Mouse (Mus musculus): ENCODE data around the gene Papln.

The Papln gene

DNA sequence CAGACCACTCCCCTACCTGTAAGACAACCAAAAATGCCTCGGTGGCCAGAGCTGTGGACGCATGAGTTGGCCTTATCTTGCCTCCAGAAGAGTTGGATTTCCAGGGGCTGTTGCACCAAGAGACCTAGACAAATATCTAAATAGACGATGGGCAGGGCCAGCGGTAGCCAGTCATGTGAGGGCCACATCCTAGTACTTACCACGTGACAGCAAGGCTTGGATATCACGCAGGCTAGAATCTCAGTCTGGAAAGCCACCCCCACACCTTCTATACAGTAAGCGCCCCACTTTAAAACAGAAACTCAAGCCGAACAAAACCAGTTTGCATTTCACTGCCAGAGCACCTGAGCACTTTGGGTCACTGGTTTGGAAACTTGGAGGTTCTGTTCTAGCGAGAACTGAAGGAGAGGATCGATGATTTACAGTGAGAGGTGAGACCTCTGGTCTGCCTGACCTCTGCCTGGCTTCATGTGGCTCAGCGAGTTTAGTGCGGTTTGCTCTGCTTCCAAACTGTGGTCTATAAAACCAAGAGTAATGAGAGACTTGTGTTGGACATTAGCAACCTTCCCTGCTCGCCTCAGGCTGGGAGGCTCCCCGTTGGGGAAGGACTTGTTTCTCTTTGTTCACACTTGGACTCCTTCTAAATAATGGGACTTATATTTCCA, 4.9 kb downstream of the Papln start:
- no peak for DNase-seq

- DNase-seq: peak; percentile 65
Measured at GRCm38 (mm10) chr12:83770418-83771256, 7.2 kb downstream of the Papln start.

DNA sequence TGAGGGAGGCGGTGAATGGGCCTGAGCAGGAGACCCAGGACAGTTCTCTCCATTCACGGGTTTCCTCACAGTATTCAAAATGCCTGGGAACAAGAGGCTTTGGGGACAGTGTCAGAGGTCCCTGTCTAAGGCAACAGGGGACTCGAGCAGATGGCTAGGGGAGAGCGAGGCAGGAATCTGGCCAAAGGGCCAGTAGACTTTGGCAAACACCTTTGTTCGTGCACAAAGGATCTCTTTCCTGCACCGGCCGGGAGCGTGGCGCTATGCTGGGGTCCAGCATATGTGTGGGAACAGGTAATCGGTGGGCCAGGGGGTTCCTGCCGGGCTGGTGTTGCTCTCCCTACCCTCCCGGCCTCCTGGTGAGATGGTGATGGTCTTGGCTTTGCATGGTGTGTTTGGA, 12.2 kb downstream of the Papln start:
- no peak for DNase-seq

DNA sequence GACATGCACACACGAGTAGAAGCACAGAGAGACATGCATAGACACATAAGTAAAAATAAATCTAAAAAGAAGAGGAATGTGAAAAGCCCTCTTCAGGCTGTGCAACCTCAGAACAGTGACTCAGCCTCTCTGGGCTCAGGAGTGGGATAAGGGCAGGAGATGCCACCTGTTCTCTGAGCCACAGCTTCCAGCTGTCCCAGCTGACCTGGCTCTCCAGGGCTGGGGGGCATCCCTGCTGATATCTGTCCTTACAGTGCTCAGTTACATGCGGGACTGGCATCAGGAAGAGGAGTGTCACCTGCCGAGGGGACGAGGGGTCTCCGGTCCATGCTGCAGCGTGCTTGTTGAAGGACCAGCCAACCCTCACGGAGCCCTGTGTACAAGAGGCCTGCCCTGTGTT, 13.3 kb downstream of the Papln start:
- no peak for DNase-seq

DNA sequence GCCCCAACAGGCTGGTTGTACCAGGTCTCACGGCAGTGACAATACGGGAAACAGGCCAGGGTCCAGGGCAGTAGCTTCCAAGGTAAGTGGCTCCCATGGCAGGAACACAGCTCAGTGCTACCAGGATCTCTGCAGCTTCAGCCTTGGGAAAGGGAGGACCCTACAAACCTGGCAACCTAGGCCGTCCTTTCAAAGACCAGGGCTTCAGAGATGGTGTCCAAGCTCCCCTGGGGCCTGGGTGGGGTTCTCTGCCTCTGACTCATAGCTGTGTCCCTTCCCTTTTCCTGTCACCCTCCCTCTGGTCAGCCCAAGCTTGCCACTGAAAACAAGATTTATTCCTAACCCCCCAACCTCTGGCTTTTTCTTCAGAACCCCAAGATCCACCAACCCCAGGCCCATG, 16.7 kb downstream of the Papln start:
- no peak for DNase-seq

DNA sequence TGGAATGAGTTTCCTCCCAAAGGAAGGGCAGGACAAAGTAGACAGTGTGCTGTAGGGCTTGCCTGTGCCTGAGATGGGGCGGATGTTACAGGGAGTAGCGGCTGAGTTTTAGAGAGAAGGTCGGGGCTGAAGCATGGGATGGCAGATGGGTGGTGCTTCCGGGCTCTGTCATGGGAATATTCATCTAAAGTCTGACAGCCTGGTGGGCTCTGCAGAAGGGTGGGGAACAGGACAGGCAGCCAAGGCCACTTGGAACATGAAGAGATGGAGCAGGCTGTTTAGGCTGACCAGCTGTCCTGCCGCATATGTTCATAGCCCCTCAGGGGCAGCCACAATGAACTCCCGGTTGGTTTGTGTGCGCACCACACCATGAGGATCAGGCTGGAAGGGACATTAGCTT, 17.8 kb downstream of the Papln start:
- no peak for DNase-seq

DNA sequence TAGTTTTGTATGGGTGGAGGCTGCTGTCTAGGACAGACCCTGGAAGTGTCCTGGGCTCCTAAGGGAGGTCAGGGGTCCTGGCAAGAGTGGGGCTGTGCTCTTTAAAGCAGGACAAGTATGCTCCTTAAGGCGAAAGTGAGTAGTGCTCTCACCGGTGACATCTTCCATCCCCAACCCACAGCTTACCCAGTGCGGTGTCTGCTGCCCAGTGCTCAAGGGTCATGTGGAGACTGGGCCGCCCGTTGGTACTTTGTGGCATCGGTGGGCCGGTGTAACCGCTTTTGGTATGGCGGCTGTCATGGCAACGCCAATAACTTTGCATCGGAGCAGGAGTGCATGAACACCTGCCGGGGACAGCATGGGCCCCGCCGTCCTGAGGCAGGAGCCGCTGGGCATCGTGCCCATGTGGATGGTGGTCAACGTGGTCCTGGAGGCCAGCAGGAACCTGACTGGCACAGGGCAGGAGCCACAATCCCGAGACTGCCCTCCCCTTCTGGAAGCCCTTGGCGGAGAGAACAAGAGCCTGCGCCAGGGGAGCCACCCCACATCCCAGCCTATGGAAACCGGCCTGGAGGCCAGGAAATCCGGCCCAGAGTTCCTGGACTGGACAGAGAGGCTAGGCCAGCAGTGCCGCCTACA, 18.3 kb downstream of the Papln start:
- DNase-seq: no peak

GRCm38 (mm10) chr12:83782669-83783068, 19.2 kb downstream of the Papln start:
- DNase-seq: no peak

DNA sequence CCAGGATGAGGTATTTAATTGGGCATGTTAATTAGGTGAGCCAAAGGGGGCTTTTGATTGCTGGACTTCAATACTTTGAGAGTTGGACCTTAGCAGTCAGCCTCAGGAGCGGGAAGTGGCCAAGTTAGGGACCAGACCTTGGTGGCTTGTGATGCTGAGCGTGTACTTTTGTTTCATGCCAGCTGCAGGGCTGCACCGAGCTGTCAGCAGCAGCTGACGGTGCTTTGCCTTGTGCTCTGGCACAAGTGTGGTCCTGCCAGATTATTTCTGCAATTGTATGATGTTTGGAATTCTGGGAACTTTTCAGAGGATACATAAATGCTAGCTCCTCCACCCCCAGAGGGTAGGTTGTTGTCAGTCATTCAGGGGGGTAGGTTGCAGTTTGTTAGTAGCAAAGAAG, 21.9 kb downstream of the Papln start:
- DNase-seq: no peak

- DNase-seq: no peak
Measured at GRCm38 (mm10) chr12:83789051-83789780, 25.8 kb downstream of the Papln start.

DNA sequence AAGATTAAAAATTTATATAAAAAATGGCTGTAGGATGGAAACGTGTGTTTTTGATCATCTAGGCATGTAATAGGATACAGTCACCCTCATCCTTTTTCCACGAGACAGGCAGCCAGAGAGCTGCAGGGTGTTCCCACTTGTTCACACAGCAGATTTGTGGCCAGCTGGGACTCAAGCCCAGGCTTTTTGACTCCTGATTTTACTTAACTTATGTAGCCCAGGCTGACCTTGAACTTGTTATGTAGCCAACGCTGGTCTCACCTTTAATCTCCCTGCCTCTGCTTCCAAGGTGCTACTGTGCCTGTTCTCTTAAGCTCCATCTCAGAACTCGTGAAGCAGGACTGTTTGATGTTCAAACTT, 26.3 kb downstream of the Papln start:
- DNase-seq: no peak

DNA sequence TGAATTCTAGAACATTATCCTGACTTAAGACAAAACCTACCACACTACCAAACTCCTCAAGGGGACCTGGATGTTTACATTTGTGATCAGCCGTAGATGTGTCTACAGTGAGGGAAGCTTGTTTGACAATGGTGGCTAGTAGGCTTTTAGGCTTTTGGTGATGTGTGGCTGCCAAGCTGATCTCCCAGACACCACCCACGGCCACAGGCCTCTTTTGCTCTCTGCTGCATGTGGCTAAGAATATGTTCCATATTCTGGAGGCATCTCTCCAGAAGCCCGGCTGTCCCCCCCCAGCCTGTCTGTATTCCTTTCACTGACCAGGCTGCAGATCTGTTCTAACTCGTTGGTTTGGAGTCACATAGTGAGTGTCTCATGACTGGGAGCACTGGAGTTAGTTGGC, 27.3 kb downstream of the Papln start:
- no peak for DNase-seq

GRCm38 (mm10) chr12:83791737-83792136, 28.3 kb downstream of the Papln start:
- no peak for DNase-seq

DNA sequence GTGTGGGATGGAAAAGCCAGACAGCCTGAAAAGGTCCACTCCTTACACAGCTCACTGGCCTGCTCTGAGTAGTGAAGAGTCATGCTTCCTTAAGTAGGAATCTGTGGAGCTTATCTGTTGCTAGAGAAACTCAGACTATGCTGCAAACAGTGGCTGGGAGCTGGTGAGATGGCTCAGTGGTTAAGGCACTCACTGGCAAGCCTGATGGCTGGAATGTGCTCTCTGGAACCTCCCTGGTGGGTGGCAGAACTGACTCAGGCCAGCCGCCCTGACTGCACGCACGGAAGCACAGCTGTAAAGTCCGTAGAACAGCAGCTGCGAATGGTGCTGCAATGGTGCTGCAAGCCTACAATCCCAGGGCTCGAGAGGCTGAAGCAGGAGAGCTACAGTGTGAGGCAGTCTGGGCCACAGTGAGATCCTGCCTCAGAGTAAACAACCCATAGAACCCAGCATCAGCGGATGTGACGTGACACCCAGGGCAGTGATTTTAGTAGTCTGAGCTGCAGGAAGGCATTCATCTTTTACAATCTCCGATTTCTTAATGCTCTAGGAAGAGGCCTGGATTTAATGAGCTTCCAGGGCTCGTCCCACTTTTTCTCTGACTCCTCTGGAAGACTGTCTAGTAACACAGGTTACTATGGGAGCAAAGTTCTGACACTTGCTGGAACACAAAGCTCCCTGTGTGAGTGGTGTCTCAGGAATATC, 29.4 kb downstream of the Papln start:
- no peak for DNase-seq

GRCm38 (mm10) chr12:83795051-83795450, 31.6 kb downstream of the Papln start:
- DNase-seq: no peak

DNA sequence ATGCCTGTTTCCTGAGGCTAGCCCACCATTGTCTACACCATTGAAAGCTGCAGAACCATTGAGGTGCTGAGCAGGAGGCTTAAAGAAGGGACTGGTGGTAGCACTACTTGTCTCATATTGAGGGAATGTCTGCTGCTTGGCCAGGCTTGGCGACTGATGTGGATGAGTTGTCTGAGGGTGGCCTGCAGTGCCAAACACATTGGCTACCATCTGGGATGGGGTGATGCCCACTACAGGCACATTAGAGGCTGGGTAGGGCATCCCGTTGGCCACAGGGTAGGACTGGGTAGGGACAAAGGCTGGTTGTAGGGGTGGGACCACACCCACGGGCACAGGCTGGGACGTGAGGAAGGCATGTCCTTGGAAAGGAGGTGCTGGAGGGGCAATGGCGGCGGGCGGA, 32.2 kb downstream of the Papln start:
- no peak for DNase-seq

GRCm38 (mm10) chr12:83798313-83798712, 34.9 kb downstream of the Papln start:
- no peak for DNase-seq

- no peak for DNase-seq
Measured at GRCm38 (mm10) chr12:83800943-83801342, 37.5 kb downstream of the Papln start.

GRCm38 (mm10) chr12:83803641-83804040, 40.2 kb downstream of the Papln start:
- DNase-seq: no peak

GRCm38 (mm10) chr12:83811901-83812300, 48.5 kb downstream of the Papln start:
- DNase-seq: no peak

DNA sequence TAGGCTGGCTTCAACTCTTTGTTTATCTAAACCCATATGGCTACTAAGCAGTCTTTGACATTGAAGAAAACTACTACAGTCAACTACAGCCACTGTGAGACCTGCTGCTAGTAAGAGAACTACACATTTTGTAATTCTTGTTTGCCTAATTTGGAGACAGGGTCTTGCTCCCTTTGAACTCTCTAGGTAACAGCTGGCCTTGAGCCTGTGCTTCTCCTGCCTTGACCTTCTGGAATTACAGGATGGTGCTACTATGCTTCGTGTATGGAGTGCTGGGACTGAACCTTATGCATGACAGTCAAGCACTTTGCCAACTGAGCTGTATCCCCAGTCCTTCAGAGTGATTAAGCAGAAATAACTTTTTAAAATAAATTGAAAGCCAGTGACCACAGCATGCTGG, 53.2 kb downstream of the Papln start:
- no peak for DNase-seq

DNA sequence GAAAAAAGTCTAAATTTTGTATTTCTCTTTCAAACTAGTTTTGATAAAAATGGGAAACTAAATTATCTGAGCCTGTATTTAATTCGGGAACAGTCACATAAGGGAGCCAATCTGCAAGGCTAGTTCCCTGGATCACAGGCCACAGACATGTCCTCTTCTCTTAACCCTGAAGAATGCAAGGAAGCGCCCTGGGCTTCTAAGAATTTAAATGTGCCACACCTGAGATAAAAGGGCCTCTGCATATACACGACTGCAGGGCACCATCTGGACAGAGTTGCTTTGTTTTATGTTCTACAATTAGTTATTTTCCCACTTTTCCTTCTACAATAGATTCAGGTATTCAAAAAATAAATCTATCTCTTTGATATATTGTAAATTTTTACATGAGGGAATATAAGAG, 67.0 kb downstream of the Papln start:
- DNase-seq: no peak

DNA sequence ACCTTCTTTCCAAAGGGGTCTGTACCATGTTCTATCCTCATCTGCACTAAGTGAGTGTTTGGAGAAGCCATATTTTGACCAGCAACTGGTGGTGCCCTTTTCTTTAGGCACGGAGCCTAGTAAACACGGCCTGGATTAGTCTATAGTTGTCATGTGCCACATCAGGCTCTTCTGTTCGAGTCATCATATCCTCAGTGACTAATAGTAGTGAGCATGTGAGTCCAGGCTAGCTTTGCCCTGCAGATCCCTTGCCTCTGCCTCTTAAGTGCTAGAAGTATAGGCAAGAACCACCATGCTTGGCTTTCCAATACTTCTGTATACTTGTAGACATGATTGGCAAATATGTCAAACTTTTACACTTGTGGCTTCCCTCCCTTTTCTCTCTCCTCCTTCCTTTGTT, 70.5 kb downstream of the Papln start:
- DNase-seq: no peak
